In the genomic region with DNA sequence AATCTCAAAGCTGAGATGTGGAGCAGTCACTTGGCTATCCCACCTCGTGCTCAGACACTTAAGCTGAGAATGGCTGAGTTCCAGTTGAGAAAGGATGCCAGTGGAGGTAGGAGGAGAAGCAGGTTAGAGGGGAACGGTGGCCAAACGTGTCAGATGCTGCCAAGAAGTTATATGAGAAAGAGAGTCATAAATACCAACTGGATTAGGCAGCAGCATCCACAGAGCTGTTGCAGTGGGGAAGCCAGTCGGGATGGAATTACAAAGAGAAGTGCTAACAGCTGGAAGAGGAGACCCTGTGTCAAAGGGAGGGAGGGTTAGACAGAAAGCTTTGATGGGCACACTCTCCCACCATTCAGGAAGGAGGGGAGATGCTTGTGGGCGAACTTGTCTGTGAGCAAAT, we compare ENCODE assay signal across 21 mouse cellular contexts.
DNase-seq lines count a peak whose midpoint lies in the region; ATAC-seq and TF ChIP-seq lines count a peak whose summit lies in the region.
"Had no signal": no experiment of that assay in that cellular context is flagged by ENCODE, and none has a peak within 500 bp of the region (broad histone marks: within the 10 kb centered on the region; RNA-seq: fewer than 3 reads in every experiment).

No protein-coding gene starts in this region.

- peaks cover 37% of the 10 kb centered on the region for H3K4me1 ChIP-seq in forebrain, embryonic 10.5 days
- H3K4me1 ChIP-seq in forebrain, embryonic 11.5 days (replicated peaks; ENCODE audit: control insufficient read depth, insufficient read depth, low read length): peaks cover 3% of the 10 kb centered on the region; the same call in 1 of the 2 replicates
- peaks cover 21% of the 10 kb centered on the region for H3K4me1 ChIP-seq in midbrain, embryonic 10.5 days
- no peaks in the 10 kb centered on the region for H3K4me1 ChIP-seq in midbrain, embryonic 14.5 days (ENCODE audit: control insufficient read depth, insufficient read depth, low read length)
- H3K4me1 ChIP-seq: forebrain, embryonic 15.5 days; intestine, embryonic 15.5 days; liver, embryonic 15.5 days had no signal

- H3K27ac ChIP-seq in forebrain, embryonic 10.5 days: 0 out of 2 replicates have a peak overlapping the region, but pooled peaks have one; percentile 20
- no peak overlapping the region for H3K27ac ChIP-seq in forebrain, embryonic 11.5 days (ENCODE audit: low read depth, low read length)
- H3K27ac ChIP-seq in midbrain, embryonic 10.5 days (replicated peaks): 0 out of 2 replicates have a peak overlapping the region, but pooled peaks have one; percentile 28
- H3K27ac ChIP-seq in midbrain, embryonic 14.5 days (replicated peaks; ENCODE audit: low read depth, low read length): no peak overlapping the region
- 0 out of 2 replicates have a peak overlapping the region, but pooled peaks have one; percentile 43 for H3K27ac ChIP-seq in gastrocnemius, adult 2 months
- H3K27ac ChIP-seq: forebrain, embryonic 15.5 days; heart, embryonic 15.5 days; intestine, embryonic 15.5 days; liver, embryonic 15.5 days; stomach, embryonic 15.5 days had no signal

- WGBS in forebrain, embryonic 10.5 days: 67% methylated on average over 5 of the region's 5 CpGs
- WGBS in forebrain, embryonic 11.5 days: 57% methylated on average over 5 of the region's 5 CpGs
- 61% methylated on average over 5 of the region's 5 CpGs for WGBS in midbrain, embryonic 10.5 days
- 50% methylated on average over 5 of the region's 5 CpGs for WGBS in midbrain, embryonic 14.5 days

- no peak overlapping the region for H3K4me2 ChIP-seq in forebrain, embryonic 11.5 days (ENCODE audit: low read depth, low read length, severe bottlenecking)
- H3K4me2 ChIP-seq in midbrain, embryonic 14.5 days (ENCODE audit: low read length): no peak overlapping the region
- H3K4me2 ChIP-seq: forebrain, embryonic 15.5 days; heart, embryonic 15.5 days; intestine, embryonic 15.5 days; liver, embryonic 15.5 days; midbrain, embryonic 11.5 days; stomach, embryonic 15.5 days had no signal

- intact Hi-C loops in gastrocnemius, adult 2 months (cut with DNase I): loop anchor here (5.0 kb wide), 1 partner anchor 48 kb away; no protein-coding TSS in a partner anchor

- H3K9ac ChIP-seq in forebrain, embryonic 11.5 days (ENCODE audit: low read length): no peak overlapping the region
- H3K9ac ChIP-seq in midbrain, embryonic 14.5 days (replicated peaks; ENCODE audit: low read length): no peak overlapping the region
- H3K9ac ChIP-seq: forebrain, embryonic 15.5 days; heart, embryonic 15.5 days; intestine, embryonic 15.5 days; liver, embryonic 15.5 days; stomach, embryonic 15.5 days had no signal

- no peak for TF ChIP-seq CTCF in gastrocnemius, adult 2 months (IDR thresholded peaks at IDR 0.05)

- H3K9me3 ChIP-seq in forebrain, embryonic 10.5 days: no peaks in the 10 kb centered on the region
- H3K9me3 ChIP-seq in forebrain, embryonic 11.5 days (ENCODE audit: control insufficient read depth, low read length): no peaks in the 10 kb centered on the region
- no peaks in the 10 kb centered on the region for H3K9me3 ChIP-seq in midbrain, embryonic 10.5 days (replicated peaks)
- H3K9me3 ChIP-seq in midbrain, embryonic 14.5 days (ENCODE audit: control insufficient read depth, low read length): no peaks in the 10 kb centered on the region
- H3K9me3 ChIP-seq: forebrain, embryonic 15.5 days; heart, embryonic 15.5 days; intestine, embryonic 15.5 days; liver, embryonic 15.5 days; stomach, embryonic 15.5 days had no signal

- H3K36me3 ChIP-seq in forebrain, embryonic 10.5 days (replicated peaks): no peaks in the 10 kb centered on the region
- no peaks in the 10 kb centered on the region for H3K36me3 ChIP-seq in forebrain, embryonic 11.5 days (ENCODE audit: control insufficient read depth, insufficient read depth, low read length)
- no peaks in the 10 kb centered on the region for H3K36me3 ChIP-seq in midbrain, embryonic 10.5 days
- no peaks in the 10 kb centered on the region for H3K36me3 ChIP-seq in midbrain, embryonic 14.5 days (ENCODE audit: control insufficient read depth, insufficient read depth, low read length)
- H3K36me3 ChIP-seq: forebrain, embryonic 15.5 days; heart, embryonic 15.5 days; intestine, embryonic 15.5 days; liver, embryonic 15.5 days; stomach, embryonic 15.5 days had no signal

- H3K27me3 ChIP-seq in forebrain, embryonic 10.5 days (ENCODE audit: poor library complexity, severe bottlenecking): no peaks in the 10 kb centered on the region
- no peaks in the 10 kb centered on the region for H3K27me3 ChIP-seq in forebrain, embryonic 11.5 days (ENCODE audit: control insufficient read depth, insufficient read depth, low read length)
- H3K27me3 ChIP-seq in midbrain, embryonic 10.5 days (ENCODE audit: low read depth, poor library complexity, severe bottlenecking): no peaks in the 10 kb centered on the region
- H3K27me3 ChIP-seq in midbrain, embryonic 14.5 days (ENCODE audit: control insufficient read depth, insufficient read depth, low read length): no peaks in the 10 kb centered on the region
- H3K27me3 ChIP-seq: forebrain, embryonic 15.5 days; heart, embryonic 15.5 days; intestine, embryonic 15.5 days; liver, embryonic 15.5 days; stomach, embryonic 15.5 days had no signal

- DNase-seq in forebrain, embryonic 10.5 days (ENCODE audit: extremely low spot score, low spot score): no peak
- no peak for DNase-seq in forebrain, embryonic 11.5 days (ENCODE audit: low spot score)
- DNase-seq in midbrain, embryonic 10.5 days (ENCODE audit: low spot score): no peak
- DNase-seq in midbrain, embryonic 14.5 days: no peak
- peak; percentile 77 for DNase-seq in gastrocnemius, adult 2 months
- no peak for DNase-seq in adrenal gland, adult 2 months
- DNase-seq in thymus, postnatal 36 days: no peak
- DNase-seq in cerebellum, adult 11-12 months: no peak
- DNase-seq: cerebellum, adult 18-20 months; embryo, embryonic 11 days; layer of hippocampus, postnatal 36 days; left cerebral cortex, postnatal 4 days; right cerebral cortex, adult 18-20 months; spleen, adult 18-20 months had no signal

- ATAC-seq in forebrain, embryonic 11.5 days (replicated peaks; ENCODE audit: low FRiP score): no peak
- no peak for ATAC-seq in midbrain, embryonic 14.5 days (ENCODE audit: low FRiP score, low TSS enrichment)
- ATAC-seq: forebrain, embryonic 15.5 days; intestine, embryonic 15.5 days; Patski had no signal

- H3K4me3 ChIP-seq in forebrain, embryonic 10.5 days: no peak overlapping the region
- H3K4me3 ChIP-seq in forebrain, embryonic 11.5 days (ENCODE audit: low read depth, low read length): no peak overlapping the region
- H3K4me3 ChIP-seq in midbrain, embryonic 10.5 days: no peak overlapping the region
- no peak overlapping the region for H3K4me3 ChIP-seq in midbrain, embryonic 14.5 days (replicated peaks; ENCODE audit: low read depth, low read length)
- no peak overlapping the region for H3K4me3 ChIP-seq in gastrocnemius, adult 2 months
- H3K4me3 ChIP-seq: forebrain, embryonic 15.5 days; heart, embryonic 15.5 days; intestine, embryonic 15.5 days; liver, embryonic 15.5 days; stomach, embryonic 15.5 days had no signal

Comparison
In these comparisons a context has a peak if more than half of its experiments do, and no peak if none do; other contexts are left out.
1. H3K27ac ChIP-seq: peak in forebrain, embryonic 10.5 days (single experiment), midbrain, embryonic 10.5 days (single experiment) and gastrocnemius, adult 2 months (single experiment); none in forebrain, embryonic 11.5 days (single experiment) and midbrain, embryonic 14.5 days (single experiment).